Mouse (Mus musculus) small intestine, adult 2 months (tissue): ENCODE results near the gene Nudt5. TPM values are rescaled to one million over a fixed set of nuclear protein-coding genes. Genes with fewer than 3 reads are reported as not detected.

Source experiments
- H3K27ac ChIP-seq: fragments of 200-500 bp; 2 replicates; pipeline ENCODE4 v1.5.1; 2012; ENCODE audit warnings: low read depth, low read length, control low read depth, inconsistent platforms; ENCODE audit not compliant: insufficient read depth
- H3K27me3 ChIP-seq: fragments of 200-500 bp; 2 replicates; pipeline ENCODE4 v1.6.1; 2012; ENCODE audit warnings: mild to moderate bottlenecking, moderate library complexity, low read length, inconsistent platforms; ENCODE audit not compliant: control insufficient read depth, insufficient read depth
- H3K36me3 ChIP-seq: fragments of 200-500 bp; 2 replicates; pipeline ENCODE4 v1.6.1; 2012; ENCODE audit warnings: mild to moderate bottlenecking, low read length, control low read depth, inconsistent platforms; ENCODE audit not compliant: control insufficient read depth, insufficient read depth
- H3K4me1 ChIP-seq: fragments of 200-500 bp; 2 replicates; pipeline ENCODE4 v1.6.1; 2012; ENCODE audit warnings: low read length, inconsistent platforms, mixed read lengths; ENCODE audit not compliant: control insufficient read depth, insufficient read depth, insufficient read length
- H3K4me3 ChIP-seq: fragments of 200-500 bp; 2 replicates; pipeline ENCODE4 v1.5.1; 2012; ENCODE audit warnings: low read depth, mild to moderate bottlenecking, control low read depth, inconsistent platforms, low read length, moderate library complexity
- CTCF ChIP-seq: fragments of 200-500 bp; IDR thresholded peaks from 2 replicates; pipeline ENCODE4 v1.5.1; 2012; ENCODE audit warnings: low read depth, mild to moderate bottlenecking, control low read depth, inconsistent platforms, low read length, moderate library complexity, mixed read lengths; ENCODE audit not compliant: insufficient replicate concordance, insufficient read length; ENCODE audit errors: extremely low read depth
- POLR2A ChIP-seq: fragments of 200-500 bp; IDR thresholded peaks from 2 replicates; pipeline ENCODE4 v1.6.1; 2012; ENCODE audit warnings: low read depth, mild to moderate bottlenecking, control low read depth, inconsistent platforms, low read length, moderate library complexity
- WGBS: fragments of 180-500 bp; shearing (Covaris S2); methylation state at CpG from one replicate; pipeline ENCODE4 v1.1.7; 2018; 5-methylcytosine and 5-hydroxymethylcytosine counted together
- polyA plus RNA-seq: library from polyadenylated mRNA; depleted of rRNA; stranded (reverse); fragments of >200 nt; gene quantifications from 2 replicates; pipeline ENCODE4 v1.2.3, GENCODE M21; 2012

Gene Nudt5
- polyA plus RNA-seq, 1 experiment: 9.4 TPM

GRCm38 (mm10) chr2:5810036-5810718, 34.6 kb upstream of the Nudt5 start:
- no peak for TF ChIP-seq CTCF
- TF ChIP-seq POLR2A: no peak
- Histone ChIP-seq H3K27ac (no peak overlapping the region), H3K4me1 (no peaks in the 10 kb centered on the region), H3K4me3 (no peak overlapping the region), H3K36me3 (peaks cover 30% of the 10 kb centered on the region), H3K27me3 (no peaks in the 10 kb centered on the region)
- 98% methylated on average over 5 of the region's 5 CpGs for WGBS

DNA sequence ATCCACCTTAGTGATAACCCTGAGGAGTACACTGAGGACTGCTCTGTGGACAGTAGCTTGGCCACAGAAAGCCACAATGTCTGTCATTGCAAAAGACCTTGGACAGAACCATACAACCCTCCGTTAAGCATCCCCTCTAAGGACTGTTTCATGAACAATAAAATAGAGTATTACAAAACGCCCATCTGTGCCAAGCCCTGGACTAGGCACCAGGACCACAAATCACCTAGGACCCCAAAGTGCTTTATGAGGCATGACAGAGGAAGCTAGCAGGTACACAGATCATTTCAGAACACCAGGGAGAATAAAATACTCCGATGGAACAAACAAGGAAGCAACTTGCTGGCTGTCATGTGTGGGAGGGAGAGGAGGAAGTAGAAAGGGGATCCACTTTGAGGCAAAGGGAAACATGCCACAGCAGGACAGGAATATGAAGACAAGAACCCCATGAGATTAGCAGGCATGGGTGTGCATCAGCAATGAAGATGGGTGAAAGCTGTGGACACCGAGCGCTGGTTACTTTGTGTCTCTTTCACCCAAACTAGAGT, 33.5 kb upstream of the Nudt5 start:
- TF ChIP-seq POLR2A: no peak
- no peak for TF ChIP-seq CTCF
- Histone ChIP-seq H3K27ac (no peak overlapping the region), H3K4me1 (no peaks in the 10 kb centered on the region), H3K4me3 (no peak overlapping the region), H3K27me3 (no peaks in the 10 kb centered on the region), H3K36me3 (peaks cover 33% of the 10 kb centered on the region)
- WGBS: 83% methylated on average over 5 of the region's 5 CpGs

DNA sequence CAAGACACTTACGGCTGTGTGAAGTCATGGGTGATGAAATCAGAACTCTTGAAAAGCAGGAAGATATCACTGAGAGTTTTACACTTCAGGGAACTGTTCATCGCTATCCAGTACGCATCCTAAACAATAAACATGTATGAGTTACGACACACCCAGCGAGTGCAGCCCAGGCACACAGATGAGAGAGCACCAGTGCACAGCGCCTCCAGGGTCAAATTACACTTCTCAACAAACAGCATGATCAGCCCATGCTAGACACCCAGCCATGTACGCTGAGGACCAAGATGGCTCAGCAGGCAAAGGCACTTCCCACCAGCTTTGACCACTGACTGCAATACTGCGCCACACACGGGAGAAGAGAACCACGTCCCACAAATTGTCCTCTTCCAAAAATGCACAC, 23.6 kb upstream of the Nudt5 start:
- H3K36me3 ChIP-seq: peaks cover 43% of the 10 kb centered on the region
- TF ChIP-seq POLR2A (no peak), CTCF (no peak)
- WGBS: 89% methylated on average over 10 of the region's 10 CpGs

GRCm38 (mm10) chr2:5822449-5822848, 22.4 kb upstream of the Nudt5 start:
- no peak overlapping the region for H3K4me3 ChIP-seq
- WGBS: 94% methylated on average over 6 of the region's 6 CpGs
- TF ChIP-seq POLR2A (no peak), CTCF (no peak)
- H3K36me3 ChIP-seq: peaks cover 43% of the 10 kb centered on the region
- no peak overlapping the region for H3K27ac ChIP-seq
- H3K4me1 ChIP-seq: no peaks in the 10 kb centered on the region
- no peaks in the 10 kb centered on the region for H3K27me3 ChIP-seq

More for the DNA sequence above, 23.6 kb upstream of the Nudt5 start:
- Histone ChIP-seq H3K4me1 (no peaks in the 10 kb centered on the region), H3K4me3 (no peak overlapping the region), H3K27me3 (no peaks in the 10 kb centered on the region), H3K27ac (no peak overlapping the region)

DNA sequence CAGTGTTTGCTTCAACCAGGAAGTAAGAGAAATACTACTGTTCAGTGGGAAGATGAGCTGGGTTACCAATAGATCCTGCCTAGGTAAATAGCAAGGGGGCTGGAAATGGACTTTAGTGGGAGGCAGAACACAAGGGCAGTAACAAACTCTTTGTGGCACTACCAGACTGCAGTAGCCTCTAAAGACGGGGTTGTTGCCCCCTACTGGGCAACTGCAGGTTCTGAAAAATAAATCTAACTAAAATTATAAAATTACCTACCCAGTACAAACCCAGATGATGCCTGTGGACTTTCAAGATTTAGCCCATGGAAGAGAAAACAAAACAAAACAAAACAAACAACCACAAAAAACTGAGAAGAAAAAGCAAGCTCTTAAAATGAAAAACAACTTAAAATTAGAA, 20.6 kb upstream of the Nudt5 start:
- H3K27ac ChIP-seq: no peak overlapping the region
- peak; percentile 35; the same call in 1 of the 2 replicates for TF ChIP-seq CTCF
- TF ChIP-seq POLR2A: no peak
- no peak overlapping the region for H3K4me3 ChIP-seq
- peaks cover 35% of the 10 kb centered on the region for H3K36me3 ChIP-seq
- H3K4me1 ChIP-seq: no peaks in the 10 kb centered on the region
- 22% methylated on average over 1 of the region's 1 CpGs for WGBS
- no peaks in the 10 kb centered on the region for H3K27me3 ChIP-seq

- H3K4me3 ChIP-seq: no peak overlapping the region
- H3K27ac ChIP-seq: no peak overlapping the region
- 70% methylated on average over 5 of the region's 5 CpGs for WGBS
- TF ChIP-seq POLR2A (no peak), CTCF (no peak)
- H3K27me3 ChIP-seq: no peaks in the 10 kb centered on the region
- peaks cover 32% of the 10 kb centered on the region for H3K36me3 ChIP-seq
- H3K4me1 ChIP-seq: no peaks in the 10 kb centered on the region
Measured at GRCm38 (mm10) chr2:5824685-5825084, 20.1 kb upstream of the Nudt5 start.

DNA sequence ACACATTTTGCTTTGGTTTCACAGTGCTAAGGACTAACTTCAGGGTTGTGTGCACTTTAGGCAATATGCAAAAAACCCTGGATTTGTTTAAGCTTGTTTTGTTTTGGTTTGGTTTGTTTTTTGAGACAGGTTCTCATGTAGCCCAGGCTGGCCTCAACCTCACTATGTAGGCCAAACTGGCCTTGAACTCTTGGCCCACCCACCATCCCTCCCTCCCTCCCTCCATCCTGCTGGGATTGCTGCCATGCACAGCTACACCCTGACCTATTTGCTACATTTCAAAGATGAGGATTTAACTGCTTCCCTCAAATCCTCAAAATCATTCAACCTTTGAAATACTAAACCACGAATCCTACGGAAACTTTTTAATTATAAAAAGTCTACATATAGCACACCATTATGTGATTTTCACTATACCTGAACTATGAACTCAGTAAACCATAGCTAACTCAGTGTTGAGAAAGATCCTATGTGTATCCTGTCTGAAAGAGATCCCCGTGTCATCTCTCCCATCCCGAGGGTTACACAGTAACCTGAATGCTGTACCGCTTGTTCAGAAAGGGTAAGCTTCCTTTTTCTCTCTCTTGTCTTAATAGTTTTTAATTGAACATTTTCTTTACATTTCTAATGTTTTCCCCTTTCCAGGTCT, 19.4 kb upstream of the Nudt5 start:
- no peak overlapping the region for H3K27ac ChIP-seq
- 94% methylated on average over 5 of the region's 5 CpGs for WGBS
- H3K4me1 ChIP-seq: no peaks in the 10 kb centered on the region
- H3K4me3 ChIP-seq: no peak overlapping the region
- no peaks in the 10 kb centered on the region for H3K27me3 ChIP-seq
- H3K36me3 ChIP-seq: peaks cover 29% of the 10 kb centered on the region
- TF ChIP-seq CTCF (no peak), POLR2A (no peak)
